In the genomic region with DNA sequence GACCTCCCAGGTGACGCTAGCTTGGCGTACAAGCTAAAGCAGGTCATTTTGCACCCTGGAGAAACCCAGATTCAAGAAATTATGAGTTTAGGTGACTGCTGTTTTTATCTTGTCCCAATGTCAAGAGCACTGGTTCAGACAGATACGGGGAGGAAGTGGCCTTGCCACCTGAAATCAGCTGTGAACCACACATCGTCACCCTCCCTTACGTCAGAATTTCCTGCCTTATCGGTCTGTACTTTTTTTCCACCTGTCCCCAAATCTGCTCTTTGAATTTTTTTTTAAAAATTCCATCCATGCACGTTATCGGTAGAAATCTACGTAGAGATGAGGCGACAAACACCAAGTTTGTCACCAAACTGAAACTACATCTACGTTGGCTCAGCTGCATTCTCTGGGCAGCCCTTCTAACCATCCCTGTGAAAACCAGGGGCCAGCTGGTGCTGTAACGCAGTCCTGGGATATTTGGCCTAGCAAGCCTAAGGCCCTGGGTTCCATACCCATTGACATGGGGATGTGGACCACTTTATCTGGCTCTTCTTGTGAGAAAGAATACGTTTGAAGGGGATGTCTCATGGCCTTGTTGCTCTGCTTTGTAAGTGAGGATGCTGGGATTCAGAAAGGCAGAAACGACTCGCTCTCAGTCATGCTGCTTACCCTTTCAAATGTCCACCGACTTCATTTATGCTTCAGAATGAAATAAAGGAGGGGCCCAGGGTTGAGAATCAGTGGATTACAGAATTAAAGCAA, we compare ENCODE assay signal across 8 mouse cellular contexts. TPM values are rescaled to one million over a fixed set of nuclear protein-coding genes. Genes with fewer than 3 reads are reported as not detected.
DNase-seq lines count a peak whose midpoint lies in the region; ATAC-seq and TF ChIP-seq lines count a peak whose summit lies in the region.

No protein-coding gene starts in this region.

- no peaks in the 10 kb centered on the region for H3K9me3 ChIP-seq in heart, embryonic 15.5 days (replicated peaks)
- H3K9me3 ChIP-seq in MEL (replicated peaks; ENCODE audit: insufficient read depth, low read length): no peaks in the 10 kb centered on the region
- no peaks in the 10 kb centered on the region for H3K9me3 ChIP-seq in hindbrain, embryonic 13.5 days

- 14% methylated on average over 16 of the region's 16 CpGs for WGBS in heart, embryonic 15.5 days
- 10% methylated on average over 16 of the region's 16 CpGs for WGBS in hindbrain, embryonic 13.5 days

- H3K27ac ChIP-seq in heart, embryonic 15.5 days: peak overlapping the region; percentile 93
- no peak overlapping the region for H3K27ac ChIP-seq in MEL (ENCODE audit: control insufficient read depth, low read depth, low read length)
- H3K27ac ChIP-seq in hindbrain, embryonic 13.5 days: peak overlapping the region; percentile 88

- no peaks in the 10 kb centered on the region for H3K27me3 ChIP-seq in heart, embryonic 15.5 days
- no peaks in the 10 kb centered on the region for H3K27me3 ChIP-seq in MEL (ENCODE audit: control insufficient read depth in 1 of 2, insufficient read depth in 2 of 2, low read length in 2 of 2)
- 0 out of 2 replicates have a peak, but pooled peaks cover 4% of the 10 kb centered on the region for H3K27me3 ChIP-seq in hindbrain, embryonic 13.5 days

- TF ChIP-seq RAD21 in MEL (IDR thresholded peaks at IDR 0.05; ENCODE audit: low read depth, low read length): no peak

- TF ChIP-seq CTCF in MEL (IDR thresholded peaks at IDR 0.05 in 2 of 3, conservative IDR thresholded peaks at IDR 0.05 in 1 of 3; ENCODE audit: control insufficient read depth in 1 of 3, insufficient read depth in 1 of 3, low read depth in 2 of 3, low read length in 3 of 3, poor library complexity in 1 of 3, severe bottlenecking in 1 of 3): no peak

- H3K79me2 ChIP-seq in MEL (ENCODE audit: control insufficient read depth, insufficient read depth, low read length, poor library complexity): peaks cover 2% of the 10 kb centered on the region; the same call in 1 of the 2 replicates

- H3K4me2 ChIP-seq in heart, embryonic 15.5 days: peak overlapping the region; percentile 96
- H3K4me2 ChIP-seq in hindbrain, embryonic 13.5 days: peak overlapping the region; percentile 87

- peak; percentile 61 to 72 for TF ChIP-seq EP300 in MEL (IDR thresholded peaks at IDR 0.05; ENCODE audit: low read depth in 1 of 2, low read length in 2 of 2)

- no peak for ATAC-seq in heart, embryonic 15.5 days (replicated peaks; ENCODE audit: insufficient number of reproducible peaks, insufficient read depth, low FRiP score, low read depth)
- no peak for ATAC-seq in hindbrain, embryonic 13.5 days (ENCODE audit: low FRiP score)
- 0 out of 2 replicates have a peak, but pooled peaks have one; percentile 29 for ATAC-seq in megakaryocyte-erythroid progenitor cell, adult 5-6 weeks (replicated peaks; ENCODE audit: low FRiP score, low TSS enrichment, poor library complexity, severe bottlenecking)

- no peak for TF ChIP-seq POLR2A in MEL (IDR thresholded peaks at IDR 0.05; ENCODE audit: control insufficient read depth in 1 of 2, insufficient read depth in 1 of 2, low read depth in 1 of 2, low read length in 2 of 2, poor library complexity in 1 of 2)

- peak overlapping the region; percentile 77 for H3K9ac ChIP-seq in heart, embryonic 15.5 days
- H3K9ac ChIP-seq in MEL (ENCODE audit: control insufficient read depth, low read depth, low read length, poor library complexity, severe bottlenecking): no peak overlapping the region
- peak overlapping the region; percentile 70 for H3K9ac ChIP-seq in hindbrain, embryonic 13.5 days

- H3K36me3 ChIP-seq in heart, embryonic 15.5 days: no peaks in the 10 kb centered on the region
- peaks cover 0 to 13% of the 10 kb centered on the region in 2 experiments; a peak in 2 of 4 replicates for H3K36me3 ChIP-seq in MEL (ENCODE audit: control insufficient read depth in 1 of 2, insufficient read depth in 2 of 2, low read length in 2 of 2)
- no peaks in the 10 kb centered on the region for H3K36me3 ChIP-seq in hindbrain, embryonic 13.5 days

- peaks cover 48% of the 10 kb centered on the region for H3K4me1 ChIP-seq in heart, embryonic 15.5 days (replicated peaks)
- peaks cover 5 to 18% of the 10 kb centered on the region in 2 experiments; a peak in 3 of 4 replicates for H3K4me1 ChIP-seq in MEL (ENCODE audit: control insufficient read depth in 1 of 2, insufficient read depth in 2 of 2, low read length in 2 of 2)
- H3K4me1 ChIP-seq in hindbrain, embryonic 13.5 days (replicated peaks): peaks cover 60% of the 10 kb centered on the region

- H3K4me3 ChIP-seq in heart, embryonic 15.5 days: peak overlapping the region; percentile 76
- H3K4me3 ChIP-seq in MEL (ENCODE audit: control insufficient read depth in 1 of 2, insufficient read depth in 1 of 2, low read depth in 2 of 2, low read length in 2 of 2): peak overlapping the region; percentile 79 to 89
- peak overlapping the region; percentile 66 for H3K4me3 ChIP-seq in hindbrain, embryonic 13.5 days

- intact Hi-C loops in left cerebral cortex, postnatal 14 days (cut with DNase I): no loop called here

- DNase-seq in heart, adult 8-10 months (ENCODE audit: low spot score): no peak
- DNase-seq in MEL (ENCODE audit: low read depth, low spot score): peak; percentile 52
- peak; percentile 47 to 80 for DNase-seq in thymus, adult 18-20 months
- DNase-seq in c-Kit-positive CD71-positive TER-119-positive erythroid progenitor cells, embryonic 14.5 days (ENCODE audit: low spot score): no peak
- no peak for DNase-seq in left cerebral cortex, postnatal 14 days (ENCODE audit: low spot score in 2 of 2)

TF ChIP-seq in MEL, 35 proteins besides CTCF, POLR2A, EP300 and RAD21:
- TF ChIP-seq RCOR1 (IDR thresholded peaks at IDR 0.05; ENCODE audit: low read depth, low read length): peak; percentile 85
- no peak for TF ChIP-seq HCFC1 (IDR thresholded peaks at IDR 0.05; ENCODE audit: low read depth, low read length)
- TF ChIP-seq POLR2AphosphoS5 (IDR thresholded peaks at IDR 0.05; ENCODE audit: borderline replicate concordance, low read depth, low read length): no peak
- TF ChIP-seq BHLHE40 (IDR thresholded peaks at IDR 0.05; ENCODE audit: borderline replicate concordance, low read depth, low read length): no peak; the same call in 1 of the 2 replicates
- TF ChIP-seq SIN3A (IDR thresholded peaks at IDR 0.05; ENCODE audit: low read length): peak; percentile 55; the same call in 1 of the 2 replicates
- no peak for TF ChIP-seq ZC3H11A (IDR thresholded peaks at IDR 0.05; ENCODE audit: low read depth, low read length)
- TF ChIP-seq MAFK (IDR thresholded peaks at IDR 0.05; ENCODE audit: borderline replicate concordance, low read depth, low read length): peak; percentile 55; the same call in 1 of the 2 replicates
- peak; percentile 71 for TF ChIP-seq GATA1 (IDR thresholded peaks at IDR 0.05; ENCODE audit: low read depth, low read length)
- peak; percentile 99 for TF ChIP-seq ETS1 (IDR thresholded peaks at IDR 0.05; ENCODE audit: low read depth, low read length)
- TF ChIP-seq JUND (IDR thresholded peaks at IDR 0.05; ENCODE audit: low read depth, low read length): no peak
- 0 out of 2 replicates have a peak, but pooled peaks have one; percentile 34 for TF ChIP-seq MXI1 (IDR thresholded peaks at IDR 0.05; ENCODE audit: low read depth, low read length)
- peak; percentile 78 for TF ChIP-seq TCF12 (IDR thresholded peaks at IDR 0.05; ENCODE audit: low read depth, low read length)
- TF ChIP-seq TAL1 (IDR thresholded peaks at IDR 0.05; ENCODE audit: low read length): peak; percentile 60
- peak; percentile 84 for TF ChIP-seq ZNF384 (IDR thresholded peaks at IDR 0.05; ENCODE audit: low read depth, low read length)

RNA-seq across cellular contexts. Expression of gene Kdm2b, which starts 1.0 kb away (rescaled TPM):
- 23.9 and 29.0 TPM in 2 replicates for polyA plus RNA-seq in heart, embryonic 15.5 days (2015; fragmentation: Nextera tagmentation; extraction: Ambion mirVana)
- 10 to 100 TPM; 12.7 to 14.9 (median 14.4) TPM for total RNA-seq in heart, adult 8-10 months (2022)
- 24.8 and 29.2 TPM in 2 replicates for total RNA-seq in MEL (2012; rRNA removed)
- 10 to 100 TPM in 1 of 2 experiments, not detected in 1; 48.9 TPM for polyA plus RNA-seq in MEL (2012; ENCODE audit: insufficient read depth in 1 of 2, insufficient read length in 2 of 2, low read depth in 1 of 2, low replicate concordance in 2 of 2, missing spikeins in 1 of 2)
- polyA plus RNA-seq in hindbrain, embryonic 13.5 days (2015; fragmentation: Nextera tagmentation; extraction: Ambion mirVana): 101 and 104 TPM in 2 replicates
- total RNA-seq in megakaryocyte-erythroid progenitor cell, adult 5-6 weeks (2014; fragmentation: Nextera tagmentation): 58.8 and 70.5 TPM in 2 replicates
- 62.3 and 64.0 TPM in 2 replicates for total RNA-seq in megakaryocyte-erythroid progenitor cell, adult 5-6 weeks (2017)
- 10 to 100 TPM; 29.1 to 31.1 TPM for total RNA-seq in left cerebral cortex, postnatal 14 days (2021)

RNA-seq across cellular contexts. Expression of gene Orai1, which starts 24.3 kb away (rescaled TPM):
- 17.3 and 19.0 TPM in 2 replicates for polyA plus RNA-seq in heart, embryonic 15.5 days (2015; fragmentation: Nextera tagmentation; extraction: Ambion mirVana)
- total RNA-seq in heart, adult 8-10 months (2022): 10 to 100 TPM; 13.3 to 16.3 (median 15.2) TPM
- total RNA-seq in MEL (2012; rRNA removed): 4.5 and 4.7 TPM in 2 replicates
- 10 to 100 TPM in 1 of 2 experiments, not detected in 1; 13.3 TPM for polyA plus RNA-seq in MEL (2012; ENCODE audit: insufficient read depth in 1 of 2, insufficient read length in 2 of 2, low read depth in 1 of 2, low replicate concordance in 2 of 2, missing spikeins in 1 of 2)
- polyA plus RNA-seq in hindbrain, embryonic 13.5 days (2015; fragmentation: Nextera tagmentation; extraction: Ambion mirVana): 11.8 and 12.3 TPM in 2 replicates
- total RNA-seq in megakaryocyte-erythroid progenitor cell, adult 5-6 weeks (2014; fragmentation: Nextera tagmentation): 6.0 and 7.7 TPM in 2 replicates
- 3.9 and 4.9 TPM in 2 replicates for total RNA-seq in megakaryocyte-erythroid progenitor cell, adult 5-6 weeks (2017)
- total RNA-seq in left cerebral cortex, postnatal 14 days (2021): 10 to 100 TPM in 1 of 2 experiments, 1 to 10 TPM in 1; 9.6 to 12.0 TPM

RNA-seq across cellular contexts. Expression of gene Morn3, which starts 56.2 kb away (rescaled TPM):
- polyA plus RNA-seq in heart, embryonic 15.5 days (2015; fragmentation: Nextera tagmentation; extraction: Ambion mirVana): not detected in 2 replicates
- total RNA-seq in heart, adult 8-10 months (2022): not detected
- not detected in 2 replicates for total RNA-seq in MEL (2012; rRNA removed)
- not detected for polyA plus RNA-seq in MEL (2012; ENCODE audit: insufficient read depth in 1 of 2, insufficient read length in 2 of 2, low read depth in 1 of 2, low replicate concordance in 2 of 2, missing spikeins in 1 of 2)
- 0.65 and 1.5 TPM in 2 replicates for polyA plus RNA-seq in hindbrain, embryonic 13.5 days (2015; fragmentation: Nextera tagmentation; extraction: Ambion mirVana)
- not detected in 2 replicates for total RNA-seq in megakaryocyte-erythroid progenitor cell, adult 5-6 weeks (2014; fragmentation: Nextera tagmentation)
- total RNA-seq in megakaryocyte-erythroid progenitor cell, adult 5-6 weeks (2017): not detected in 2 replicates
- not detected for total RNA-seq in left cerebral cortex, postnatal 14 days (2021)

Comparison
In these comparisons a context has a peak if more than half of its experiments do, and no peak if none do; other contexts are left out.
1. DNase-seq: peak in MEL (single experiment) and thymus, adult 18-20 months (2 of 2); none in heart, adult 8-10 months (single experiment), c-Kit-positive CD71-positive TER-119-positive erythroid progenitor cells, embryonic 14.5 days (single experiment) and left cerebral cortex, postnatal 14 days (0 of 2).
2. Peak in every context shown above with its lines, with median percentiles within 50 percentile points of each other: H3K4me3 ChIP-seq.